Mouse (Mus musculus): ENCODE measurements at regions not wholly inside any gene's neighbourhood (a gene's known extent, or its start where the extent isn't known, plus 50 kb on each side); places are given as distances from the start of the nearest gene placed in this dataset.

DNA sequence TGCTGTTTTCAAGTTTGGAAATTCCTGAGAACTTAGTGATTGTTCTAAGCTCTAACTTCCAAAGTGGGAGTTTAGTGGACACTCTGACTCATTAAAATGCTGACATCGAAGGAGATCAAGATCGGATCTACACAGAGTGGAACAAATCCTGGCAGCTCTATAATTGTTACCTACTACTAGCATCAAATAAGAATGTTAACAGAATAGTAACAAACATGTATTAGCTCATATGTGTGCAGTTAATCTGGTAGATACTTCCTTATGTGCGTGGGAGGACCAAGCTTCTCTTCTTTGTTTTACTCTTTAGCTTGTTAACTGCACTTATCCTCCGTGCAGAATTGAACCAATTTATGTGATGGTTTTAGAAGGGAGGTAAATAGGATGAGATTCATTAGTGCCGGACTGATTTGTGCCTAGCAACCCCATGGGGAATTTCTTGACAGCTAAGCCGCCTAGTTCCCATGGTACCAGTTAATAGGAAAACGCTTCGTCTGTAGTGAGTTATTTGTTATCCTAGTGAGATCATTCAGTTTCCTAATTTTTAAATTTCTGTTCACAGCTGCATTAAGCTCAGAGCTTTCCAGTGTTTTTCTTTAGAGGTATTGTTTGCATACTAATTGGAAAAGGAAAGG, 193.1 kb downstream of the Arl6ip6 start:
- no peak overlapping the region for H3K4me3 ChIP-seq
- no peaks in the 10 kb centered on the region for H3K36me3 ChIP-seq (ENCODE audit: control insufficient read depth, insufficient read depth)
- no peak overlapping the region for H3ac ChIP-seq (ENCODE audit: control insufficient read depth, insufficient read length)
- no peak overlapping the region for H3K4me2 ChIP-seq (ENCODE audit: low read depth)
- no peaks in the 10 kb centered on the region for H3K79me2 ChIP-seq (ENCODE audit: control insufficient read depth, insufficient read depth)
- TF ChIP-seq MYOD1 (IDR thresholded peaks at IDR 0.05; ENCODE audit: control insufficient read depth in 1 of 3, insufficient read length in 2 of 3, low read depth in 2 of 3) = no peak
- no peak for TF ChIP-seq POLR2A (IDR thresholded peaks at IDR 0.05; ENCODE audit: insufficient read length, low read depth)
- no peak for TF ChIP-seq POLR2AphosphoS2 (IDR thresholded peaks at IDR 0.05; ENCODE audit: insufficient read length, low read depth)
- no peak for TF ChIP-seq REST (IDR thresholded peaks at IDR 0.05; ENCODE audit: insufficient read depth, insufficient read length)
- no peak for TF ChIP-seq CEBPB (IDR thresholded peaks at IDR 0.05; ENCODE audit: insufficient read depth, poor library complexity, severe bottlenecking)
- no peak for TF ChIP-seq MYOG (IDR thresholded peaks at IDR 0.05; ENCODE audit: control insufficient read depth in 1 of 3, insufficient read depth in 1 of 3, insufficient read length in 2 of 3, low read depth in 2 of 3)
- no peaks in the 10 kb centered on the region for H3K27me3 ChIP-seq (ENCODE audit: control insufficient read depth, insufficient read depth, insufficient read length)

DNA sequence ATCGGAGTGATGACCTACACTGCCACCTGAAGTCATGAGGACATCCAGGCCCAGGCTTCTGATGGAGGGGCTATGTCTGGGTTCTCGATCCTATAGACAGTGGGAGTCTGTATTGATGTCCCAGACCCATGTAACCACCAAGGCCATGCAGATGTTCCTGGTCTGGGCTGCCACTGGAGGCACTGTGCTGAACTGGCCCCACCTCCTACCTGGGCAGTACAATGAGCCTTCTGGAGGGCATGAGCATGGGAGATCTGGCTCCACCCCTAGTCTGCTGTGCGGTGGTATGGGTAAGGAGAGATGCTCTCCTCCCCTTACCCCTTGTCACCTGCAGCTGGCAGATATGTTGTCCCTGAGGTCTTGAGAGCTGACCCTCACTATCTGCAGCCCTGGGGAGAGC, 197.1 kb downstream of the Arl6ip6 start:
- no peaks in the 10 kb centered on the region for H3K79me2 ChIP-seq (ENCODE audit: control insufficient read depth, insufficient read depth)
- H3K27me3 ChIP-seq (ENCODE audit: control insufficient read depth, insufficient read depth, insufficient read length) = no peaks in the 10 kb centered on the region
- H3K36me3 ChIP-seq (ENCODE audit: control insufficient read depth, insufficient read depth) = no peaks in the 10 kb centered on the region
- no peak overlapping the region for H3K4me3 ChIP-seq
- H3K4me2 ChIP-seq (ENCODE audit: low read depth) = no peak overlapping the region
- TF ChIP-seq TCF12 (IDR thresholded peaks at IDR 0.05; ENCODE audit: insufficient read depth, poor library complexity, severe bottlenecking) = no peak
- TF ChIP-seq USF1 (IDR thresholded peaks at IDR 0.05; ENCODE audit: low read depth) = no peak
- no peak for TF ChIP-seq MAX (IDR thresholded peaks at IDR 0.05; ENCODE audit: low read depth)
- TF ChIP-seq SRF (IDR thresholded peaks at IDR 0.05; ENCODE audit: control insufficient read depth, insufficient read length, low read depth) = no peak
- TF ChIP-seq POLR2AphosphoS2 (IDR thresholded peaks at IDR 0.05; ENCODE audit: insufficient read length, low read depth) = no peak
- TF ChIP-seq TCF3 (IDR thresholded peaks at IDR 0.05; ENCODE audit: insufficient read length, low read depth) = no peak
- TF ChIP-seq MYOG (IDR thresholded peaks at IDR 0.05; ENCODE audit: control insufficient read depth in 1 of 3, insufficient read depth in 1 of 3, insufficient read length in 2 of 3, low read depth in 2 of 3) = no peak
- no peak for TF ChIP-seq MYOD1 (IDR thresholded peaks at IDR 0.05; ENCODE audit: control insufficient read depth in 1 of 3, insufficient read length in 2 of 3, low read depth in 2 of 3)
- TF ChIP-seq REST (IDR thresholded peaks at IDR 0.05; ENCODE audit: insufficient read depth, insufficient read length) = no peak
- no peak for TF ChIP-seq POLR2A (IDR thresholded peaks at IDR 0.05; ENCODE audit: insufficient read length, low read depth)
- no peak for TF ChIP-seq CEBPB (IDR thresholded peaks at IDR 0.05; ENCODE audit: insufficient read depth, poor library complexity, severe bottlenecking)
- no peak for TF ChIP-seq E2F4 (IDR thresholded peaks at IDR 0.05; ENCODE audit: insufficient read depth)
- no peak overlapping the region for H3ac ChIP-seq (ENCODE audit: control insufficient read depth, insufficient read length)

DNA sequence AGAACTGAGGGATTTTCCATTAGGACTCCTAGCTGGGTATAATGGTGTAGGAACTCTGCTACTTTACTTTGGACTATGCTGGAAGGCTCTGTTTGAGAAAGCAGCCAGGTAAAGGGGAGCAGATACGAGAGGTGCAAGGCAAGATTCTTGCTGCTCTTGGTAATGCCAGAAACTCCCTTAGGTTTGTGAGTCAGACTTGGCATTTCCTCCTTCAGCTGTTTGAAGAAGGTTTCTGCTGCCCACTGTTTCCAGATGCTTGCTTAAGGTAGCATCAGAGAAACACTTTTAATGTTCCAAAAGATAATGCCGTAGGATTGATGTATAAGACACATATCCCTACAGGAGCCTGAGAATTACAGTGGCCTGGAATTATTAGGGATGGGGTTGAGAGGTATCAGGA, 222.9 kb downstream of the Arl6ip6 start:
- H3K4me3 ChIP-seq = no peak overlapping the region
- H3K36me3 ChIP-seq (ENCODE audit: control insufficient read depth, insufficient read depth) = no peaks in the 10 kb centered on the region
- H3K79me2 ChIP-seq (ENCODE audit: control insufficient read depth, insufficient read depth) = no peaks in the 10 kb centered on the region
- TF ChIP-seq USF1 (IDR thresholded peaks at IDR 0.05; ENCODE audit: low read depth) (no peak), CEBPB (IDR thresholded peaks at IDR 0.05; ENCODE audit: insufficient read depth, poor library complexity, severe bottlenecking) (no peak), E2F4 (IDR thresholded peaks at IDR 0.05; ENCODE audit: insufficient read depth) (no peak), POLR2AphosphoS2 (IDR thresholded peaks at IDR 0.05; ENCODE audit: insufficient read length, low read depth) (no peak), TCF12 (IDR thresholded peaks at IDR 0.05; ENCODE audit: insufficient read depth, poor library complexity, severe bottlenecking) (no peak), SRF (IDR thresholded peaks at IDR 0.05; ENCODE audit: control insufficient read depth, insufficient read length, low read depth) (no peak), MYOG (IDR thresholded peaks at IDR 0.05; ENCODE audit: control insufficient read depth in 1 of 3, insufficient read depth in 1 of 3, insufficient read length in 2 of 3, low read depth in 2 of 3) (no peak), MAX (IDR thresholded peaks at IDR 0.05; ENCODE audit: low read depth) (no peak), REST (IDR thresholded peaks at IDR 0.05; ENCODE audit: insufficient read depth, insufficient read length) (no peak), POLR2A (IDR thresholded peaks at IDR 0.05; ENCODE audit: insufficient read length, low read depth) (no peak), TCF3 (IDR thresholded peaks at IDR 0.05; ENCODE audit: insufficient read length, low read depth) (no peak), MYOD1 (IDR thresholded peaks at IDR 0.05; ENCODE audit: control insufficient read depth in 1 of 3, insufficient read length in 2 of 3, low read depth in 2 of 3) (no peak)
- no peaks in the 10 kb centered on the region for H3K27me3 ChIP-seq (ENCODE audit: control insufficient read depth, insufficient read depth, insufficient read length)
- H3ac ChIP-seq (ENCODE audit: control insufficient read depth, insufficient read length) = no peak overlapping the region
- H3K4me2 ChIP-seq (ENCODE audit: low read depth) = no peak overlapping the region

DNA sequence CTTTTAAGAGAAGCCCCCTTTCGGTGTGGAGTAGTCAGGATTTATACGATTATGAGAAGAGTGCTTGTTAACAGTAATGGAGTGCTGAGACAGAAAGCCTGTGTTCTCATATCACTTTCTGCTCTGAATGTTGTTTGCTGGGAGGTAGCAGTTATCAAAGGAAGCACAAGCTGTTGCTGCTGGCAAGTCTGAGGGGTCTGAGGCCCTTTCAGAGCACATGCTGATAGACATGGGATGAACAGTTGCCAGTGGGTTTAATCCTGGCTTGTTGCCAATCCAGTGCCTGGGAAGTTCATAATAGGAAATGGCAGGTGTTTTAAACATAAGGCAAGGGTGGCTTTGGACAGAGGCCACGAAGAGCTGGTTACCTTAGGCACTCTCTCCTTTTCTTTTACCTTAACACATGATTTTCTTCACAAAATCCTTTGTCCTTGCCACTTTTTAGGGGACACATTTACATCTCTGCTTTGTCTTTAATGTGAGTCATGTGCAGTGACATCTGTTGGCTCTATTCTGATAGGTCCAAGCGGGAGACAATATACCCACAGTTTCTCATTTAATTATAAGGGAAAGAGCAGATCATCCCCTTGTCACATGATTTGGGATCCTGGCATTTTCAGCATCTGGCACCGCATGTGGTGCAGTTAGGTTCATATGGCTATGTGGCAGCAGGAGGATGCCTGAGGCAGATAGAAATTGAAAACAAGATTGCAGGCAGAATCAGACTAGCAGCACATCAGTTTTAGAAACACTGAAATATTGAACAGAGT, 245.7 kb downstream of the Arl6ip6 start:
- H3K27me3 ChIP-seq (ENCODE audit: control insufficient read depth, insufficient read depth, insufficient read length) = no peaks in the 10 kb centered on the region
- no peak overlapping the region for H3K4me2 ChIP-seq (ENCODE audit: low read depth)
- no peak overlapping the region for H3ac ChIP-seq (ENCODE audit: control insufficient read depth, insufficient read length)
- TF ChIP-seq MAX (IDR thresholded peaks at IDR 0.05; ENCODE audit: low read depth) = no peak
- no peak for TF ChIP-seq TCF3 (IDR thresholded peaks at IDR 0.05; ENCODE audit: insufficient read length, low read depth)
- no peak for TF ChIP-seq MYOD1 (IDR thresholded peaks at IDR 0.05; ENCODE audit: control insufficient read depth in 1 of 3, insufficient read length in 2 of 3, low read depth in 2 of 3)
- no peak for TF ChIP-seq POLR2A (IDR thresholded peaks at IDR 0.05; ENCODE audit: insufficient read length, low read depth)
- TF ChIP-seq TCF12 (IDR thresholded peaks at IDR 0.05; ENCODE audit: insufficient read depth, poor library complexity, severe bottlenecking) = no peak
- no peak for TF ChIP-seq USF1 (IDR thresholded peaks at IDR 0.05; ENCODE audit: low read depth)
- TF ChIP-seq SRF (IDR thresholded peaks at IDR 0.05; ENCODE audit: control insufficient read depth, insufficient read length, low read depth) = no peak
- no peak for TF ChIP-seq POLR2AphosphoS2 (IDR thresholded peaks at IDR 0.05; ENCODE audit: insufficient read length, low read depth)
- no peak for TF ChIP-seq REST (IDR thresholded peaks at IDR 0.05; ENCODE audit: insufficient read depth, insufficient read length)
- TF ChIP-seq E2F4 (IDR thresholded peaks at IDR 0.05; ENCODE audit: insufficient read depth) = no peak
- TF ChIP-seq MYOG (IDR thresholded peaks at IDR 0.05; ENCODE audit: control insufficient read depth in 1 of 3, insufficient read depth in 1 of 3, insufficient read length in 2 of 3, low read depth in 2 of 3) = no peak
- no peak for TF ChIP-seq CEBPB (IDR thresholded peaks at IDR 0.05; ENCODE audit: insufficient read depth, poor library complexity, severe bottlenecking)
- no peaks in the 10 kb centered on the region for H3K36me3 ChIP-seq (ENCODE audit: control insufficient read depth, insufficient read depth)
- H3K4me3 ChIP-seq = no peak overlapping the region
- no peaks in the 10 kb centered on the region for H3K79me2 ChIP-seq (ENCODE audit: control insufficient read depth, insufficient read depth)
